Mouse (Mus musculus) midbrain, embryonic 15.5 days (tissue): ENCODE measurements around the gene Met. TPM values are rescaled to one million over a fixed set of nuclear protein-coding genes. Genes with fewer than 3 reads are reported as not detected.

ENCODE experiments used
- ATAC-seq: fragments of 200-750 bp; cut with Nextera tagmentation; replicated peaks from 2 replicates; pipeline ENCODE4 v1.8.0; 2017; ENCODE audit warnings: moderate TSS enrichment
- H3K27ac ChIP-seq: fragments of 300-500 bp; sonication (generic); 2 replicates; pipeline ENCODE4 v1.5.1; 2015; ENCODE audit warnings: mild to moderate bottlenecking, inconsistent platforms
- H3K27me3 ChIP-seq: fragments of 300-500 bp; sonication (generic); replicated peaks from 2 replicates; pipeline ENCODE4 v1.6.1; 2015; ENCODE audit warnings: inconsistent platforms
- H3K36me3 ChIP-seq: fragments of 300-500 bp; sonication (generic); replicated peaks from 2 replicates; pipeline ENCODE4 v1.6.1; 2015; ENCODE audit warnings: inconsistent platforms
- H3K4me1 ChIP-seq: fragments of 300-500 bp; sonication (generic); 2 replicates; pipeline ENCODE4 v1.6.1; 2015; ENCODE audit warnings: inconsistent platforms
- H3K4me2 ChIP-seq: fragments of 300-500 bp; sonication (generic); 2 replicates; pipeline ENCODE4 v1.6.1; 2015; ENCODE audit warnings: inconsistent platforms, mild to moderate bottlenecking, moderate library complexity
- H3K4me3 ChIP-seq: fragments of 300-500 bp; sonication (generic); 2 replicates; pipeline ENCODE4 v1.5.1; 2015; ENCODE audit warnings: mild to moderate bottlenecking, inconsistent platforms
- H3K9ac ChIP-seq: fragments of 300-500 bp; sonication (generic); 2 replicates; pipeline ENCODE4 v1.6.1; 2015; ENCODE audit warnings: mild to moderate bottlenecking, inconsistent platforms
- H3K9me3 ChIP-seq: fragments of 300-500 bp; sonication (generic); 2 replicates; pipeline ENCODE4 v1.6.1; 2016; ENCODE audit warnings: inconsistent platforms
- whole genome bisulfite sequencing: fragments of 180-500 bp; shearing (Covaris S2); methylation state at CpG from one replicate; pipeline ENCODE4 v1.1.7; 2015; ENCODE audit warnings: mixed read lengths; 5-methylcytosine and 5-hydroxymethylcytosine counted together
- polyA plus RNA-seq: library from polyadenylated mRNA; unstranded; fragments of >200 nt; fragmentation: Nextera tagmentation; extraction: Ambion mirVana; gene quantifications from 2 replicates; pipeline ENCODE4 v1.2.1, GENCODE M21; 2015

Gene Met
- 0.93 and 0.99 TPM in 2 replicates for polyA plus RNA-seq

DNA sequence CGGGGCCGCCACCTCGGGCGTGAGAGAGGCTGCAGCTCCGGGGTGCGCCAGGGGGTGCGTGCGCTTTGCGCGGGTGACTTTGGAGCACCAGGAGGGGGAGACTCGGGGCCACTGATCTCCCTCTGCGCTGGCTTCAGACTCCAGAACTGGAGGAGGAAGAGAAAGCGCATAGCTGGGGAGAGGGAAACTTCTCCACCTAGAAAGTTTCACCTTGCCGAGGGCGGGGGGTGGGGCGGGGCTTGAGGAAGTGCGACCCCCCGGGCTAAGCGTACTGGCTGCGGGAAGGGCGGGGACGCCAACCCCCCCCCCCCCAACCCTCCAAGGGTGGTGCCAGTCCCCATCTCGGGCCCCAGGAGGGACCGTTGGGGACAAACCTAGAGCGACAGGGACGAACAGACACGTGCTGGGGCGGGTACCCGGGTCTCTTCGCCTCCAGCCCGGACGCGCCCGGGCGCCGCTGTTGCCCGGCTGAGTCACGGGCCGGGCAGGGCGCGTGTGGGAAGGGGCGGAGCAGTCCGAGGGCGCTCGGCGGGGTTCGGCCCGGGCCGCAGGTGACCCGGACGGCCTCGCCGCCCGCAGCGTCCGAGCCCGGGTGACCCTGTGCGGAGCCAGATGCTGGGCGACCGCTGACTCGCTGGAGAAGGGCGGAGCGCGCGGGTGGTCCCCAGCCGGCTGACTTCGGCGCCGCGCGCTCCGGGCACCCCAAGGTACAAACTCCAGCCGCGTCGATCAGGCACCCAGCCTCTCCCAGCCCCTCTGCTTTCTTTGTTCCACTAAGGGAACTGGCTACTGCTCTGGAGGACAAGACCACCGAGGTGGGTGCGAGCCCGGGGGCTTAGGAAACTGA, at the start of gene Met:
Gene Met, plus strand, starts transcription at position 367 of the 847 bp plus-strand sequence.
- H3K4me3 ChIP-seq: peak within 1 kb of the TSS; percentile 68
- H3K36me3 ChIP-seq: no peaks in the 10 kb centered on the region
- peaks cover 20% of the 10 kb centered on the region for H3K27me3 ChIP-seq
- peak within 1 kb of the TSS; percentile 51 for H3K9ac ChIP-seq
- WGBS: under 1% methylated on average over 65 of the region's 78 CpGs
- H3K9me3 ChIP-seq: no peaks in the 10 kb centered on the region
- ATAC-seq: peak; percentile 87
- H3K4me2 ChIP-seq: peak within 1 kb of the TSS; percentile 99
- no peak within 1 kb of the TSS for H3K27ac ChIP-seq
- H3K4me1 ChIP-seq: peaks cover 15% of the 10 kb centered on the region

DNA sequence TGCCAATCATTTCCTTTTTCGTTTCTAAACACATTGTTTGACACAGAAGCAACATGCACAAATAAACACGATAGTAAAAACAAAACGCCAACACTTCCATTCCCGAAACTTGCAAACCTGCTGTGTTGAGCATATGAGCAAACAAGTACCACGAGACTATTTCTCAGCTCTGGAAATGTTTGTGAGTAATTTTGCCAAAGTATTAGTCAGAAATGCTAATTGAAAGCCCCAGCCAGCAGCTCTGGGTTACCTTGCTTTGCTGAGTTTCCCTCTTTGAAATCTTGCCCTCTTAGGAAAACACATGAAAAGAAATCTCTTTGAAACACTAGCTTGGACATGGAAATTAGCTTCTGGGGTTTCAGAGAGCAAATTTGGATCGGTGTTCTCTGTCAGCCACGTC, 45.4 kb upstream of the Met start:
- Histone ChIP-seq H3K4me3 (no peak overlapping the region), H3K9me3 (no peaks in the 10 kb centered on the region), H3K36me3 (no peaks in the 10 kb centered on the region), H3K9ac (no peak overlapping the region), H3K27me3 (no peaks in the 10 kb centered on the region), H3K27ac (no peak overlapping the region), H3K4me2 (no peak overlapping the region), H3K4me1 (no peaks in the 10 kb centered on the region)
- 66% methylated on average over 7 of the region's 7 CpGs for WGBS
- no peak for ATAC-seq

DNA sequence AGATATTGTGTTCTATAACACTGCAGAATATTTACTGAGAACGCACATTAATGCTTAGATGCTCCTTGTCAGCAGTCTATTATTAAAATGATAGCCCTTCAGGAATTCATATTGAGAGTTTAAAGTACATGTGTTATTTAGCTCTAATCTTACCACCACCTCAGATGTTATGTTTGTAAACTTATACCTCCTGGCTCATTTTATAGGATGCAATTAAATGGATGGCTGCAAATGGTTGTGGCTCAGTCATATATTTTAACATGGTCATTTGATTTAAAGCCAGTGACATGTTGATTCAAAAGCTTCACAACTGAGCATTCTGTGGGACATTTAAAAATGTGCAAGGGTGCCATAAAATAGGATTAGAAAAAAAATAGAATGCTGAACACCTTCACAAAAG, 41.2 kb upstream of the Met start:
- Histone ChIP-seq H3K36me3 (no peaks in the 10 kb centered on the region), H3K9me3 (no peaks in the 10 kb centered on the region), H3K4me3 (no peak overlapping the region), H3K4me1 (no peaks in the 10 kb centered on the region), H3K4me2 (no peak overlapping the region), H3K9ac (no peak overlapping the region), H3K27ac (no peak overlapping the region), H3K27me3 (no peaks in the 10 kb centered on the region)
- no peak for ATAC-seq
- 93% methylated on average over 1 of the region's 1 CpGs for WGBS

DNA sequence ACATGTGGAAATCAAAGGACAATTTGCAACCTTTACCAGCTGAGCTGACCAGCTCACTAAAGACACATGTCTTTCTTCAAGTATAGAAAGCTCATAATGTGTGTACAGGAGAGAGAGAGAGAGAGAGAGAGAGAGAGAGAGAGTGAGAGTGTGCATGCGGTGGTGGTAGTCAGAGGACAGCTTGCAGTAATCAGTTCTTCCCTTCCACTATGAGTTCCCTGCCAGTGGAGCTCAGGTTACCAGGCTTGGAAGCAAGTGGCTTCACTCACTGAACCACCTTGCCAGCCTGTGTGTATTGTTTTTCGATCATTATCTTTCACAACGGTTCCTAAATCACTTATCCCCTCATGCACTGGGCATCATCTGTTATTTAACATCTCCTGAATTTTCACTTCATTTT, 34.6 kb upstream of the Met start:
- H3K9ac ChIP-seq: no peak overlapping the region
- H3K27me3 ChIP-seq: no peaks in the 10 kb centered on the region
- no peak overlapping the region for H3K27ac ChIP-seq
- H3K4me3 ChIP-seq: no peak overlapping the region
- no peak overlapping the region for H3K4me2 ChIP-seq
- no peaks in the 10 kb centered on the region for H3K36me3 ChIP-seq
- H3K4me1 ChIP-seq: no peaks in the 10 kb centered on the region
- WGBS: 69% methylated on average over 3 of the region's 3 CpGs
- ATAC-seq: no peak
- no peaks in the 10 kb centered on the region for H3K9me3 ChIP-seq

DNA sequence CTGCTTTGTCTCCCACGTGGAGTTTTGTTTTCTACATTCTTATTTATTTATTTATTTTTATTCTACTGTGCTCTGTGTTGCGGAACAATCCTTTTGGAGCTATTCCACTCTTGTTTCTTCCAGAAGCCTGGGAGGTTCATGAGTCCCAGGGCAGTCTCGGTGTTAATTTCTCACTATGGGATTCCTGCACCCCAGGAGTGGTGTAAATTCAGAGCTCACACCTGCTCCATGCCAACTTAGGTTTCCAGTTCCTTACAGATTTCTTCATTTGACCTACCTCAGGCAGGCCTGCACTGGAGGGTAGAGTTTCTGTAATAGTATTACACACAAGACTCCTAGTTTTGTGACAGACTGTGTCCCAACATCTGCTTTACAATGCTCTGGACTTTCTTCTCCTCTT, 34.0 kb upstream of the Met start:
- Histone ChIP-seq H3K4me2 (no peak overlapping the region), H3K9ac (no peak overlapping the region), H3K36me3 (no peaks in the 10 kb centered on the region), H3K4me1 (no peaks in the 10 kb centered on the region), H3K27ac (no peak overlapping the region), H3K4me3 (no peak overlapping the region), H3K27me3 (no peaks in the 10 kb centered on the region), H3K9me3 (no peaks in the 10 kb centered on the region)
- no peak for ATAC-seq
- 61% methylated on average over 3 of the region's 3 CpGs for WGBS

DNA sequence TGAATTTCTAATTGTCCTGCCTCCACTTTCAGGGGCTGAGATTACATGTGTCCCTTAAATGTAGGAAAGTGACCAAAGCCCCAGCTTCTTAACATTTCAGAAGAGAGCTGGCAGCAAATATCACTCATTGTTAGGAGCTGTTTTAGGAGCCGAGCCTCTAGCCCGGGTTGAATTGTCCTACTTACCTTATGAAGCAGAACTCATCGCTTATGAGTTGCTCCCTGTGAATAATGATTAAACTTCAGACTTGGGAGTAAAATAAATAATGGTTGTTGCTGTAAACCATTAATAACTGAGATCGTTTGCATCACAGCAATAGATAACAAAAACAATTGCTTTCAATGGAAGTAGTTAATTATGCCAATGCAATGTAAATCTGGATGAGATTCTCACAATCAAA, 20.3 kb upstream of the Met start:
- no peak overlapping the region for H3K27ac ChIP-seq

DNA sequence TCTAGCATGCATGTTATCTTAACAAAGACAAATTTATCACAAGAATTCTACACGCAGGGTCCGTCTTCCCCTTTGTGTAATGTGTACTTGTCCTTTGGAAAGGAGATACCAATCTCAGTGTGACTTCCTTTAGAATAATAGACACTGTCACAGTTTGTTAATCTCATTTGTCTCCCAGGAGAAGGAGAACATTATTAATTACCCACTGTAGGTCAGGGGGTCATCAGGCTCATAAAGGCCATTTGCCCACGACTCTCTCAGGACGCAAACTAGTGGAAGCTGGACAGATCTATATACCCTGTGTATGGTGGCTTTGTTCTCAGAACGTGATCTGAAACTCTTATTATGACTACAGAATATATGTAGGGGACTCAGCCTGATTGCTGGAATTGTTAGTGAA, 12.3 kb upstream of the Met start:
- 15% methylated on average over 5 of the region's 5 CpGs for WGBS
- Histone ChIP-seq H3K4me1 (no peaks in the 10 kb centered on the region), H3K9me3 (no peaks in the 10 kb centered on the region), H3K4me3 (no peak overlapping the region), H3K27me3 (no peaks in the 10 kb centered on the region), H3K36me3 (no peaks in the 10 kb centered on the region), H3K4me2 (no peak overlapping the region), H3K9ac (no peak overlapping the region), H3K27ac (no peak overlapping the region)
- ATAC-seq: no peak

More for the DNA sequence above, 20.3 kb upstream of the Met start:
- Histone ChIP-seq H3K36me3 (no peaks in the 10 kb centered on the region), H3K27me3 (no peaks in the 10 kb centered on the region), H3K9me3 (no peaks in the 10 kb centered on the region), H3K4me1 (no peaks in the 10 kb centered on the region), H3K4me3 (no peak overlapping the region), H3K9ac (no peak overlapping the region), H3K4me2 (no peak overlapping the region)
- WGBS: 87% methylated on average over 4 of the region's 4 CpGs
- ATAC-seq: no peak

DNA sequence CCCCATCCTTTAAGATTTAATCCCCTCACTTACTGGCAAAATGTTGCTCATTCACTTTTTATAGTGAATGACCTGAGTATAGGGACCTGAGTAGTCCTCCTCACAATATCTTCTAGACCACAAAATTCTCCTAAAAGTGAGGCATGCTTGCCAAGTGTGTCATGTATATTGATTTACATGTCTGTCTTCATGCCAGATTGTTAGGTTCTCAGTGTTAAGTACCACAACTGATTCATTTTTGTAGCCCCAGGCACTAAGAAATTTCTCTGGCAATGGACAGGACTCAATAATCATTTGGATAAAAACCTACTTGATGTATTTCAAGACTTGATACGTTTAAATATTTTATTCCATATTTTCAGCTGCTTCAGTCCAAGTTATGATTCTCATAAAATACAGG, 8.5 kb upstream of the Met start:
- no peaks in the 10 kb centered on the region for H3K4me1 ChIP-seq
- ATAC-seq: no peak
- no peak overlapping the region for H3K9ac ChIP-seq
- H3K9me3 ChIP-seq: no peaks in the 10 kb centered on the region
- no peaks in the 10 kb centered on the region for H3K36me3 ChIP-seq
- no peak overlapping the region for H3K4me3 ChIP-seq
- H3K4me2 ChIP-seq: no peak overlapping the region
- 88% methylated on average over 1 of the region's 1 CpGs for WGBS
- 0 out of 2 replicates have a peak, but pooled peaks cover 3% of the 10 kb centered on the region for H3K27me3 ChIP-seq
- H3K27ac ChIP-seq: no peak overlapping the region

DNA sequence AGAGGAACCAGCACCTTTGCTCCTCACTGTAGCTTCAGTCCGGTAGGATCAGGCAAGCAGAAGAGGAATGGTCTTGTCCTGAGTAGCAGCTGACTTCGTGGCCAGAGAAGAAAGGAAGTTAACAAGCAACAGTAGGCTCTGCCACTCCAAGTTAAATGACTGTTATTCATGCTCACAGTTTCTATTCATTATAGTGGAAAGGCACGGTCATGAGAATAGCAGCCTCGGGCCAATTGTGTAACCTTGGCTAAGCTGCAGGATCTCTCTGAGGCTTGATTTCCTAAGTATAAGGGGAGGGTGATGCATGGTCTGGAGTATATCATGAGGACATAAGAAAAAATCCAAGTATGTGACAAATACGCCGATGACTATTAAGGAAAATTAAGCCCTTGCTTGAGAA, 4.0 kb upstream of the Met start:
- Histone ChIP-seq H3K36me3 (no peaks in the 10 kb centered on the region), H3K4me1 (peaks cover 12% of the 10 kb centered on the region), H3K4me2 (no peak overlapping the region), H3K27me3 (peaks cover 13% of the 10 kb centered on the region; the same call in 1 of the 2 replicates), H3K9me3 (no peaks in the 10 kb centered on the region), H3K4me3 (no peak overlapping the region), H3K9ac (no peak overlapping the region), H3K27ac (no peak overlapping the region)
- no peak for ATAC-seq
- WGBS: 46% methylated on average over 6 of the region's 6 CpGs

DNA sequence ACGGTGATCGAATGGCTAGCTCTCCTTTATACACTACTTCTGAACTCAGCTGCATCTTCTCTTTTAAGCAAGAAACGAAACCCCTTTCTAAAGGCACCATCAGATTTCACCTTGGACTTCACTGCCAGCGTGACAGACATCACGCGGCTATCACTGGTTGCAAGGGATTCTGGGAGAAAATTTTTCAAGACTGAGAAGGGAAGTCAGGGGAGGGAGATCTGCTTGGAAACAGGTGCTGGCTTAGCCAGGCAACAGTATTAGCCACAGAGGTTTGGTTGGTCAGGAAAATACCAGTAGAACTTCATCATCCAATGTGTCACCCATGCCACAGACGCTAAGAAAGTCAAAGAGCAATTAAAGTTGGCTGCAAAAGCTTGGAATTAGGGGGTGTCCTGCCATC, 2.2 kb upstream of the Met start:
- ATAC-seq: no peak
- Histone ChIP-seq H3K36me3 (no peaks in the 10 kb centered on the region), H3K4me1 (peaks cover 15% of the 10 kb centered on the region), H3K9me3 (no peaks in the 10 kb centered on the region), H3K4me3 (no peak overlapping the region), H3K4me2 (no peak overlapping the region), H3K27me3 (peaks cover 20% of the 10 kb centered on the region), H3K9ac (no peak overlapping the region), H3K27ac (no peak overlapping the region)
- WGBS: 80% methylated on average over 7 of the region's 7 CpGs

DNA sequence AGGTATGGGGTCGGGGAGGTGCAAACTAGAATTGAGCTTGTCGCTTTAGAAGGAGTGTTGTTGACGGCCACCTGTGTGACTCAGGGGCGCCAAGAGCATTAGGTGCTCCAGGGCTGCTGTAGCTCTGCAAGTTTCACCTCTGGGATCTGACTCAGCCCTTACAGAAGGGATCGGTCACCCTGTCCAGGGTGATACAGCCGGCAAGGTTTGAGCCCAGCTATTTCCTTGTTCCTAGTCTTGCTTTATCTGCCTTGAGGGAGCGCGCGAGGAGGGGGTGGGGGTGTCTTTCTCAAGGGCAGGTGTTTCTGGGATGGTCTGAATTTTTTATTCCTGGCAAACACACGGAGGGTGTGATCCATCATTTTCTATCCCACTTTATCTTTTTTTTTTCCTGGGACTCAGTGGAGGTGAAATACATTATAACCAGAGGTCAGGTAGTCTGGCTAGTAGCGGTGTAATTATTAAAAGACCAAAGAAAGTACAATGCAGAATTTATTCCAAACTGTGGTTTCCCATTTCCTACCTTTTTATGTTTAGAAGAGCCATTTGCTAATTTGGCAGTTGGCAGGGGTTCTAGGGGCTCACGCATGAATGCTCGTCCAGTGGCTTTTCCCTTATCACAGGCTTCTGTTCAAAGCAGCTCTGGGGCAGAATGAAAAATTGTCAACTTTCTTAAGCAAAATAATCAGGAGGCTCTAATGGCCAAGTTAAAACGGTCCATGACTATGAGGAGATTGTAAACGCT, 853 bp downstream of the Met start:
- Histone ChIP-seq H3K4me2 (peak overlapping the region; percentile 99), H3K4me3 (peak overlapping the region; percentile 68), H3K9me3 (no peaks in the 10 kb centered on the region), H3K9ac (peak overlapping the region; percentile 51; the same call in 1 of the 2 replicates), H3K36me3 (no peaks in the 10 kb centered on the region), H3K27me3 (peaks cover 20% of the 10 kb centered on the region), H3K27ac (no peak overlapping the region), H3K4me1 (peaks cover 15% of the 10 kb centered on the region)
- WGBS: 8% methylated on average over 15 of the region's 15 CpGs
- ATAC-seq: peak; percentile 51; the same call in 1 of the 2 replicates

DNA sequence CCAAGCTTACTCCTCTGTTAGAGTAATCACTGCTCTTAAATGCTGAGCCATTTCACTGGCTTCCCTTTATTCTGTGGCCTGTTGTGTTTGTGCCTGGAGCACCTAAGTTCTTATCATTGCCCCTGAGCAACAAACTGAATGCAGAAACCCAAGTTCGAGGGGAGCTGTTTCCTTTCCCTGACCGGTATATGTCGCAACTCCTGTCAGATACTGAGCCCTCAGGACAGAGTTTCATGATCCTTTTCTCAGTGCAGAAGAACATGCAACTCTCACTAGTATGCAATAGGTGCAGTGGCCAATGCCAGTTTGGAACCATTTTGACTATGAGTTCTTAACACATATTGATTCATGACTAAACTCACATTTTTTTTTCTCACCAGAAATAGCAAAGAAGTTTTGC, 2.9 kb downstream of the Met start:
- H3K9me3 ChIP-seq: no peaks in the 10 kb centered on the region
- WGBS: 88% methylated on average over 3 of the region's 3 CpGs
- no peak overlapping the region for H3K9ac ChIP-seq
- H3K27ac ChIP-seq: no peak overlapping the region
- H3K4me2 ChIP-seq: no peak overlapping the region
- no peaks in the 10 kb centered on the region for H3K36me3 ChIP-seq
- no peak for ATAC-seq
- peaks cover 15% of the 10 kb centered on the region for H3K4me1 ChIP-seq
- peaks cover 11% of the 10 kb centered on the region for H3K27me3 ChIP-seq
- no peak overlapping the region for H3K4me3 ChIP-seq
